Mouse (Mus musculus) neural tube, embryonic 12.5 days (tissue): Measurements from ENCODE around the gene Cd79b. TPM values are rescaled to one million over a fixed set of nuclear protein-coding genes. Genes with fewer than 3 reads are reported as not detected.
"Not testable (repeated sequence)": the region's sequence is repeated elsewhere in the genome, so short reads cannot be mapped to it uniquely, and the experiment has no call there.

Experiments
- ATAC-seq: fragments of 200-750 bp; cut with Nextera tagmentation; 2 replicates; pipeline ENCODE4 v1.8.0; 2017; ENCODE audit warnings: low read depth, mild to moderate bottlenecking, moderate TSS enrichment, moderate library complexity; ENCODE audit not compliant: low FRiP score
- H3K27ac ChIP-seq: fragments of 300-500 bp; sonication (generic); 2 replicates; pipeline ENCODE4 v1.5.1; 2016
- H3K27me3 ChIP-seq: fragments of 300-500 bp; sonication (generic); replicated peaks from 2 replicates; pipeline ENCODE4 v1.6.1; 2016; ENCODE audit warnings: mild to moderate bottlenecking
- H3K36me3 ChIP-seq: fragments of 300-500 bp; sonication (generic); 2 replicates; pipeline ENCODE4 v1.6.1; 2016; ENCODE audit warnings: mild to moderate bottlenecking
- H3K4me1 ChIP-seq: fragments of 300-500 bp; sonication (generic); 2 replicates; pipeline ENCODE4 v1.6.1; 2016
- H3K4me2 ChIP-seq: fragments of 300-500 bp; sonication (generic); replicated peaks from 2 replicates; pipeline ENCODE4 v1.6.1; 2016; ENCODE audit warnings: mild to moderate bottlenecking
- H3K4me3 ChIP-seq: fragments of 300-500 bp; sonication (generic); 2 replicates; pipeline ENCODE4 v1.5.1; 2016
- H3K9ac ChIP-seq: fragments of 300-500 bp; sonication (generic); 2 replicates; pipeline ENCODE4 v1.6.1; 2016; ENCODE audit warnings: mild to moderate bottlenecking
- H3K9me3 ChIP-seq: fragments of 300-500 bp; sonication (generic); 2 replicates; pipeline ENCODE4 v1.6.1; 2016; ENCODE audit warnings: mild to moderate bottlenecking
- WGBS: fragments of 180-500 bp; shearing (Covaris S2); methylation state at CpG from one replicate; pipeline ENCODE4 v1.1.7; 2016; 5-methylcytosine and 5-hydroxymethylcytosine counted together
- polyA plus RNA-seq: library from polyadenylated mRNA; unstranded; fragments of >200 nt; fragmentation: Nextera tagmentation; extraction: Ambion mirVana; gene quantifications from 2 replicates; pipeline ENCODE4 v1.2.1, GENCODE M21; 2016

The Cd79b gene
- polyA plus RNA-seq, result 1.0 and 1.3 TPM in 2 replicates

DNA sequence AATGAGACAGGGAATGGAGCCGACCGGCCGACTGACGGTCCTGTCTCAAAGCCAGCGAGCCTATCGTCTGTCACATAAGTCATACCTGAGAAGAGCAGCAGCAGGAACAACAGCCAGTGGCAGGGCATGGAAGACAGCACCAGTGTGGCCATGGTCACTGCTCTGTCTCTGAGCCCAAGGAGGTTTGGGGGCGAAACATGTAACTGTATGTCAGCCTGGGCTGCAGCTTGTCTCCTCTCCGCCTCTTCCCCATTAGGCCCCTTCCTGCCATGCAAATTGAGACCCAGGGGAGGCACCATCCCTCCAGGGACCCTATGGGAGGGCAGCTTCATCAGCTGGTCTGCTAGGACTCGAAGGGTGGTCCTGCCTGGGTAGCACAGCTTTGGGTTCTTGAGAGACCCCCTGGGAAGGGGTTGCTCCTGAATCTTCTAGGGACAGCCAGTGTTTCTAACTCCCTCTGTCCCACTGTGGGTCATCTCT, at the start of gene Cd79b:
Gene Cd79b (minus strand): TSS at position 430 of the 480 bp plus-strand sequence.
- WGBS, result 70% methylated on average over 9 of the region's 9 CpGs
- H3K4me2 ChIP-seq, result no peak within 1 kb of the TSS
- no peak for ATAC-seq
- no peak within 1 kb of the TSS for H3K9ac ChIP-seq
- no peaks in the 10 kb centered on the region for H3K36me3 ChIP-seq
- no peaks in the 10 kb centered on the region for H3K4me1 ChIP-seq
- no peak within 1 kb of the TSS for H3K4me3 ChIP-seq
- no peaks in the 10 kb centered on the region for H3K27me3 ChIP-seq
- no peaks in the 10 kb centered on the region for H3K9me3 ChIP-seq
- H3K27ac ChIP-seq, result no peak within 1 kb of the TSS

GRCm38 (mm10) chr11:106359350-106359749, 44.8 kb upstream of the Cd79b start:
- Histone ChIP-seq H3K9me3 (no peaks in the 10 kb centered on the region), H3K4me1 (no peaks in the 10 kb centered on the region), H3K4me3 (no peak overlapping the region), H3K9ac (no peak overlapping the region), H3K36me3 (no peaks in the 10 kb centered on the region), H3K27me3 (no peaks in the 10 kb centered on the region), H3K27ac (no peak overlapping the region), H3K4me2 (no peak overlapping the region)
- WGBS, result 24% methylated on average over 5 of the region's 5 CpGs
- ATAC-seq, result no peak

DNA sequence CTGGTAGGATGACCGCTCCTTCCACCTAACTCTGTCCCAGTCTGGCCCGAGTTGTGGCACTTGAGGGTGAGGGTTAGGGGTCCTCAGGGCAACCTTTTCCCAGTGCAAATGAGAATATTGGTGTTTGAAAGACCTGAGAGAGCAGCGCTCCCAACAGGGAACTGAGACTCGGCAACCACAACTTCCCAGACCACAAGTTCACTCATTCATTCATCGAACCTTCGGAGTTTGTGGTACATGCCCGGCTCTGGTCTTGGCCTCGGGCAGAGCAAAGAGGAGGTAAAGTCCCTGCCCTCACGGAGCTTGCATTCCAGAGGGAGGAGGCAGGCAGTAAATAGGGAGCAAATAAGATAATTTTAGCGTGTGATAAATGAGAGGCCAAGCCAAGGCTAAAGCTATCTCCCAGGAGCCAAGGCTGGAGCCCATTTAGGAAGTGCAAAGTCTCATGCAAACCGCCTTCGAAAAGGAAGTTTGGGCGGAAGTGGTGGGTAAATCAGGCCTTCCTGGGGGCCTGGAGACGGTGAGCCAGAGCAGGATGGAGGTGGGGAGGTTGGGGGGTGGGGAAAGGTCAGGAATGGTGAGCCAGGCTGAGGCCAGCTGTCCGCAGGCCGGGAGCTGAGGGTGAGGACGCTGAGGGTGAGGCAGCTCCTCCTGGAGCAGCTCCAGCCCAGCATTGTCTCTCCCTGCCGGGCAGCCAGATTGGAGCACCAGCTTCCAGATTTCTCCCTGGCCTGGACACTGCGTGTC, 41.0 kb upstream of the Cd79b start:
- no peaks in the 10 kb centered on the region for H3K4me1 ChIP-seq
- H3K36me3 ChIP-seq, result no peaks in the 10 kb centered on the region
- no peak for ATAC-seq
- H3K9me3 ChIP-seq, result no peaks in the 10 kb centered on the region
- H3K9ac ChIP-seq, result no peak overlapping the region
- no peak overlapping the region for H3K4me2 ChIP-seq
- H3K4me3 ChIP-seq, result no peak overlapping the region
- 72% methylated on average over 19 of the region's 19 CpGs for WGBS
- no peak overlapping the region for H3K27ac ChIP-seq
- H3K27me3 ChIP-seq, result no peaks in the 10 kb centered on the region

- H3K4me1 ChIP-seq, result no peaks in the 10 kb centered on the region
- H3K4me3 ChIP-seq, result no peak overlapping the region
- no peak overlapping the region for H3K4me2 ChIP-seq
- no peak overlapping the region for H3K27ac ChIP-seq
- WGBS, result 45% methylated on average over 1 of the region's 1 CpGs
- ATAC-seq, result no peak
- H3K27me3 ChIP-seq, result no peaks in the 10 kb centered on the region
- no peaks in the 10 kb centered on the region for H3K9me3 ChIP-seq
- H3K9ac ChIP-seq, result no peak overlapping the region
- no peaks in the 10 kb centered on the region for H3K36me3 ChIP-seq
Observed at GRCm38 (mm10) chr11:106354181-106354580, 39.6 kb upstream of the Cd79b start.

DNA sequence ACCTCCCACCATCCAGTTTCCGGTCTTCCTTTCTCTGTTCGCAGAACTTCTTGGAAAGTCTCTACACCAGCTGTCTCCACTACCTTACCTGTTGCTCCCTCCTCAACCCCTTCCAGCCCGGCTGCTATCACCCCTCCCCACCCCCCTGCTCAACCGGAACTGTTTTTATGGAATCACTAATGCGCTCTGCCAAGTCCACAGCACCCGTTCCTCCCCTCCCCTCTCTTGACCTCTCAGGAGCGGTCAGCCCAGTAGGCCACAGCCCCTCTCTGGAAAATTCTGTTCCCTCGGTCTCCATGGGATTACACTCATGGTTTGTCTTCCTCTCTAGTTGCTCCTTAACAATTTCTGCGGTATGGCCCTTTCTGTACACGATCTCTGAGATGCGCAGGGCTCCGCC, 38.6 kb upstream of the Cd79b start, which contains the start of gene Scn4a:
Gene Scn4a (minus strand): TSS at position 101 of the 400 bp plus-strand sequence.
- Histone ChIP-seq H3K36me3 (no peaks in the 10 kb centered on the region), H3K4me1 (no peaks in the 10 kb centered on the region), H3K4me3 (no peak within 1 kb of the TSS), H3K4me2 (no peak within 1 kb of the TSS), H3K9ac (no peak within 1 kb of the TSS), H3K27me3 (no peaks in the 10 kb centered on the region), H3K27ac (no peak within 1 kb of the TSS), H3K9me3 (no peaks in the 10 kb centered on the region)
- 88% methylated on average over 12 of the region's 12 CpGs for WGBS
- ATAC-seq, result no peak

- no peak for ATAC-seq
Observed at GRCm38 (mm10) chr11:106351941-106352340, 37.4 kb upstream of the Cd79b start.

DNA sequence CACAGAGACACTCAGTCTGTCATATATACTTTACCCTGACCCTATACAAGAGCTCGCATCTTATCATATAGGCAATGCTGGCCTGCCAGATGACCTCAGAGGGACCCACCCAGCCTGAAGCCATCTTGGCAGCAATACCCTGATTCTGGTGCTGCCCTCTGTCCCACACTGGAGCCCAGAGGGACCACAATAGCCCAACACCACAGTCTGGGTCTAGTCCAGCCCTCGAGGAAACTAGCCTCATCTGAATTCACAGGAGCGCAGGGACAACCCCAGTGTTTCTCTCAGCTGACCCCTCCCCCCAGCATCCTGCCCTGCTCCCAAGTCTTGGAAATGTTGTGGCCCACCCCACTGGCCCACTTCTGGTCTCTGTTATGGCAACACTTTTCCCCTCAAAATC, 36.7 kb upstream of the Cd79b start:
- no peak overlapping the region for H3K27ac ChIP-seq
- H3K4me2 ChIP-seq, result no peak overlapping the region
- H3K4me1 ChIP-seq, result no peaks in the 10 kb centered on the region
- no peaks in the 10 kb centered on the region for H3K9me3 ChIP-seq
- no peak for ATAC-seq
- H3K9ac ChIP-seq, result no peak overlapping the region
- 66% methylated on average over 3 of the region's 3 CpGs for WGBS
- H3K27me3 ChIP-seq, result no peaks in the 10 kb centered on the region
- no peak overlapping the region for H3K4me3 ChIP-seq
- H3K36me3 ChIP-seq, result no peaks in the 10 kb centered on the region

More at GRCm38 (mm10) chr11:106351941-106352340, 37.4 kb upstream of the Cd79b start:
- Histone ChIP-seq H3K4me2 (no peak overlapping the region), H3K4me1 (no peaks in the 10 kb centered on the region), H3K9me3 (no peaks in the 10 kb centered on the region), H3K36me3 (no peaks in the 10 kb centered on the region), H3K27me3 (no peaks in the 10 kb centered on the region), H3K4me3 (no peak overlapping the region), H3K27ac (no peak overlapping the region), H3K9ac (no peak overlapping the region)
- WGBS, result 81% methylated on average over 4 of the region's 4 CpGs

GRCm38 (mm10) chr11:106350853-106351252, 36.3 kb upstream of the Cd79b start:
- Histone ChIP-seq H3K9me3 (no peaks in the 10 kb centered on the region), H3K4me2 (no peak overlapping the region), H3K9ac (no peak overlapping the region), H3K27ac (no peak overlapping the region), H3K27me3 (no peaks in the 10 kb centered on the region), H3K36me3 (no peaks in the 10 kb centered on the region), H3K4me1 (no peaks in the 10 kb centered on the region), H3K4me3 (no peak overlapping the region)
- no peak for ATAC-seq
- WGBS, result 74% methylated on average over 4 of the region's 5 CpGs

DNA sequence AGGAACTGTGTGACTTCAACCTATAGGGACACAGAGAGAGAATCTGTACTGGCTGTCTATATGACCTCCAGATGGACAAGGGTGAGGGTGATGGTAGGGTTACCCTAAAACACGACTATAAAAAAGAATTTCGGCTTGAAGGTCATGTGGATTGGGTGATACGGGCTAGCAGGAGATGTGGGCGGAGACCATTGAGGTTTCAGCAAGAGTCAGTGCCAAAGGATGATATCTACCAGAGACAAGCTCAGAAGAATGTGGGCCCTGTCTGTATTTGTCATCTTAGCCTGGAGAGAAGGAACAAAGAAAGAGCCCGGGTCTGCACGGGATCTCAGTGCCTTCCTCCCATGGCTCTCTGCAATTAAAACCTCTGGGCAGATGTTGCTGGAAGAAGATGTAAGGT, 35.2 kb upstream of the Cd79b start:
- no peak overlapping the region for H3K27ac ChIP-seq
- no peak overlapping the region for H3K9ac ChIP-seq
- no peaks in the 10 kb centered on the region for H3K4me1 ChIP-seq
- WGBS, result 88% methylated on average over 6 of the region's 6 CpGs
- H3K4me3 ChIP-seq, result no peak overlapping the region
- no peak overlapping the region for H3K4me2 ChIP-seq
- H3K27me3 ChIP-seq, result no peaks in the 10 kb centered on the region
- no peaks in the 10 kb centered on the region for H3K9me3 ChIP-seq
- H3K36me3 ChIP-seq, result no peaks in the 10 kb centered on the region
- ATAC-seq, result no peak

- 74% methylated on average over 6 of the region's 6 CpGs for WGBS
- no peaks in the 10 kb centered on the region for H3K4me1 ChIP-seq
- H3K36me3 ChIP-seq, result no peaks in the 10 kb centered on the region
- no peaks in the 10 kb centered on the region for H3K9me3 ChIP-seq
- H3K4me2 ChIP-seq, result no peak overlapping the region
- no peak overlapping the region for H3K27ac ChIP-seq
- H3K4me3 ChIP-seq, result no peak overlapping the region
- no peak overlapping the region for H3K9ac ChIP-seq
- no peaks in the 10 kb centered on the region for H3K27me3 ChIP-seq
- no peak for ATAC-seq
Observed at GRCm38 (mm10) chr11:106344910-106345309, 30.3 kb upstream of the Cd79b start.

DNA sequence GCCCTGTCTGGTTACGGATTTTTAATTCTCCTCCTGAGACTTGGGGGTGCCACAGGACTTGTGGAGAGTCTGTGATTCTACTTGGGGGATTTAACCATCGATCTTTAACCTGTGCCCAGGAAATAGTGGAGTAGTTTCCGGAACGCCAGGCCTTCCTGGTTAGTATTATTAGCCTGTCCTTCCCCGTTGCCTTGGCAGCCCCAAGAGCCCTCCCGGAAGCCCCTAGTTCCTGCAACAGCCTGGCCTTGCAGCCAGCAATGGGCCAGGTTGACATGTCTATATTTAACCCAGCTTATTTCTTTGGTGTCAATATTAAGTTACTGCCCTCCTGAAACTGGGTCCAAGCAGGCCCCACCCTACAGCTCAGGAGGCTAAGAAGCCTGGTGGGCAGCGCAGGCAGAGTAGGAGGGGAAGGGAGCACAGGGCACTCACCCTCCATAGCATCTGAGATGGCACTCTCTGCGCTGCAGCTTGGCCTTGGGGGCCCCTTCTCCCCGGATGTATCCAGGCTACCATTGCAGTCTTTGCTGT, 26.5 kb upstream of the Cd79b start:
- no peak for ATAC-seq
- Histone ChIP-seq H3K9ac (no peak overlapping the region), H3K27ac (no peak overlapping the region), H3K27me3 (no peaks in the 10 kb centered on the region), H3K4me1 (no peaks in the 10 kb centered on the region), H3K36me3 (no peaks in the 10 kb centered on the region), H3K4me2 (no peak overlapping the region), H3K9me3 (no peaks in the 10 kb centered on the region), H3K4me3 (no peak overlapping the region)
- WGBS, result 90% methylated on average over 9 of the region's 9 CpGs

DNA sequence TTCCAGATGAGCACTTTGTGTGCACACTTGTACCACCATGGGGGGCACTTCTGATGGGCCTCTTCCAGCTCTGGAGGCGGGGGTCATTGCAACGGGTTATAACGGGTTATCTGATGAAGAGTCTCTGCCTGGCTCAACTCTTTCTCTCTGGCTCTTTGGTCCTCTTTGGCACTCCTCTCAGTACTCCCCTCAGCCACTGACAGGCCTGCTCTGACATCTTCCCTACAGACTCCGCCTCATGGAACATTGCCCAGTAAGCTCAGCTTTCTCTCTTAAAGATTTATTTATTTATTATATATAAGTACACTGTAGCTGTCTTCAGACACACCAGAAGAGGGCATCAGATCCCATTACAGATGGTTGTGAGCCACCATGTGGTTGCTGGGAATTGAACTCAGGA, 24.8 kb upstream of the Cd79b start:
- not testable (repeated sequence) for H3K4me3 ChIP-seq, H3K27me3 ChIP-seq, H3K27ac ChIP-seq, H3K9me3 ChIP-seq, H3K4me2 ChIP-seq, ATAC-seq, H3K9ac ChIP-seq, H3K4me1 ChIP-seq, H3K36me3 ChIP-seq
- WGBS, result 93% methylated on average over 4 of the region's 4 CpGs

DNA sequence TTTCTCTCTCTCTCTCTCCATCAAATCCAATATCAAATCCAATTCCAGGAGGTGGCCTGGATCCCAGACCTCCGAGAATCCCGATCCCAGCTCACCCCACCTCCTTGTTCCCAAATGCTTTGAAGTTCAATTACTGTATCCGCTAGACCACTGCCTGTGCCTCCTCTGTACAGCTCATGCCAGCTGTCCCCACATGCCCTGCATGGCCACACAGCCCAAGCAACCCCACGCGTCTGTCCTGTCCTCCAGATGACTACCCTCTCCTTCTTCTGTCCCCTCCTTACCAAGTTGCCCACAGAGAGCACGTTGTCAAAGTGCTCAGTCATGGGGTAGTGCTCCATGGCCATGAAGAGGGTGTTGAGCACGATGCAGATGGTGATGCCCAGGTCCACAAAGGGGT, 24.3 kb upstream of the Cd79b start:
- Histone ChIP-seq H3K27ac (no peak overlapping the region), H3K4me3 (no peak overlapping the region), H3K9me3 (no peaks in the 10 kb centered on the region), H3K27me3 (no peaks in the 10 kb centered on the region), H3K4me2 (no peak overlapping the region), H3K36me3 (no peaks in the 10 kb centered on the region), H3K4me1 (no peaks in the 10 kb centered on the region), H3K9ac (no peak overlapping the region)
- WGBS, result 82% methylated on average over 7 of the region's 7 CpGs
- ATAC-seq, result no peak
